Mouse (Mus musculus): ENCODE results near the gene Cfap46.

GRCm38 (mm10) chr7:139556746-139557526 is 126.7 kb downstream of the Cfap46 start:
- TF ChIP-seq POLR2A (IDR thresholded peaks at IDR 0.05; ENCODE audit: low read depth, low read length) (no peak), CTCF (conservative IDR thresholded peaks at IDR 0.05; ENCODE audit: insufficient read depth, insufficient read length, low read depth, low read length) (no peak)
